Comparison of ENCODE assay signal across 11 mouse cellular contexts in genomic region chr2:157559440-157559839, GRCm38 (mm10). TPM values are rescaled to one million over a fixed set of nuclear protein-coding genes. Genes with fewer than 3 reads are reported as not detected.
A peak's percentile ranks its signal among the peaks of the same experiment; 100 is the strongest.
DNase-seq lines count a peak whose midpoint lies in the region; ATAC-seq lines count a peak whose summit lies in the region.
"Had no signal": no experiment of that assay in that cellular context is flagged by ENCODE, and none has a peak within 500 bp of the region (broad histone marks: within the 10 kb centered on the region; RNA-seq: fewer than 3 reads in every experiment).

No protein-coding gene starts in this region.

- H3K4me2 ChIP-seq in heart, embryonic 16.5 days (ENCODE audit: low read depth, low read length), result peak overlapping the region; percentile 85
- peak overlapping the region; percentile 74 for H3K4me2 ChIP-seq in hindbrain, embryonic 14.5 days (replicated peaks)
- H3K4me2 ChIP-seq in midbrain, embryonic 16.5 days (ENCODE audit: low read length), result peak overlapping the region; percentile 55

- H3K4me3 ChIP-seq in heart, embryonic 16.5 days (ENCODE audit: low read length), result peak overlapping the region; percentile 57
- H3K4me3 ChIP-seq in hindbrain, embryonic 14.5 days (replicated peaks; ENCODE audit: low read length), result peak overlapping the region; percentile 56
- peak overlapping the region; percentile 55 for H3K4me3 ChIP-seq in midbrain, embryonic 16.5 days (ENCODE audit: low read depth, low read length)

- peaks cover 27% of the 10 kb centered on the region for H3K9me3 ChIP-seq in heart, embryonic 16.5 days (replicated peaks; ENCODE audit: control insufficient read depth, low read length)
- H3K9me3 ChIP-seq in hindbrain, embryonic 14.5 days (ENCODE audit: control insufficient read depth, low read length), result peaks cover 42% of the 10 kb centered on the region
- peaks cover 11% of the 10 kb centered on the region for H3K9me3 ChIP-seq in midbrain, embryonic 16.5 days (replicated peaks; ENCODE audit: control insufficient read depth, low read length, poor library complexity, severe bottlenecking)

- H3K27ac ChIP-seq in heart, embryonic 16.5 days (ENCODE audit: low read length), result no peak overlapping the region
- peak overlapping the region; percentile 79 for H3K27ac ChIP-seq in hindbrain, embryonic 14.5 days
- H3K27ac ChIP-seq in midbrain, embryonic 16.5 days (ENCODE audit: low read length), result peak overlapping the region; percentile 91

- H3K4me1 ChIP-seq in heart, embryonic 16.5 days (ENCODE audit: control insufficient read depth, insufficient read depth, low read length), result peaks cover 25% of the 10 kb centered on the region
- peaks cover 12% of the 10 kb centered on the region for H3K4me1 ChIP-seq in hindbrain, embryonic 14.5 days (replicated peaks; ENCODE audit: control insufficient read depth, insufficient read depth, low read length)
- H3K4me1 ChIP-seq in midbrain, embryonic 16.5 days (ENCODE audit: control insufficient read depth, insufficient read depth, low read length), result peaks cover 29% of the 10 kb centered on the region

- no peaks in the 10 kb centered on the region for H3K27me3 ChIP-seq in heart, embryonic 16.5 days (ENCODE audit: control insufficient read depth, insufficient read depth, low read length)
- no peaks in the 10 kb centered on the region for H3K27me3 ChIP-seq in hindbrain, embryonic 14.5 days (ENCODE audit: control insufficient read depth, insufficient read depth, low read length)
- no peaks in the 10 kb centered on the region for H3K27me3 ChIP-seq in midbrain, embryonic 16.5 days (ENCODE audit: control insufficient read depth, insufficient read depth, low read depth, low read length)
- H3K27me3 ChIP-seq: CH12.LX had no signal

- H3K9ac ChIP-seq in heart, embryonic 16.5 days (ENCODE audit: low read length), result peak overlapping the region; percentile 12; the same call in 1 of the 2 replicates
- peak overlapping the region; percentile 99 for H3K9ac ChIP-seq in hindbrain, embryonic 14.5 days
- peak overlapping the region; percentile 60 for H3K9ac ChIP-seq in midbrain, embryonic 16.5 days (ENCODE audit: low read depth, low read length)

- H3K36me3 ChIP-seq in heart, embryonic 16.5 days (ENCODE audit: control insufficient read depth, insufficient read depth), result peaks cover 44% of the 10 kb centered on the region
- H3K36me3 ChIP-seq in hindbrain, embryonic 14.5 days (replicated peaks; ENCODE audit: control insufficient read depth, insufficient read depth), result peaks cover 54% of the 10 kb centered on the region
- peaks cover 58% of the 10 kb centered on the region for H3K36me3 ChIP-seq in midbrain, embryonic 16.5 days (ENCODE audit: control insufficient read depth, insufficient read depth, low read length)

- no peak for DNase-seq in heart, postnatal 4 days
- peak; percentile 67 for DNase-seq in embryo, embryonic 10 days (ENCODE audit: low spot score)
- no peak for DNase-seq in hindbrain, embryonic 14.5 days (ENCODE audit: low spot score)
- no peak for DNase-seq in layer of hippocampus, postnatal 25 days (ENCODE audit: extremely low spot score in 1 of 2, low spot score in 1 of 2)
- no peak for DNase-seq in adrenal gland, postnatal 25 days
- DNase-seq in adrenal gland, postnatal 10 days, result no peak
- DNase-seq: thymus, adult 18-20 months had no signal

- 52% methylated on average over 19 of the region's 19 CpGs for WGBS in heart, embryonic 16.5 days
- 49% methylated on average over 19 of the region's 19 CpGs for WGBS in hindbrain, embryonic 14.5 days
- 52% methylated on average over 19 of the region's 19 CpGs for WGBS in midbrain, embryonic 16.5 days

- ATAC-seq in heart, embryonic 16.5 days (replicated peaks; ENCODE audit: extremely low read depth, insufficient read depth, low FRiP score), result no peak
- ATAC-seq in hindbrain, embryonic 14.5 days (ENCODE audit: low FRiP score), result no peak
- ATAC-seq in midbrain, embryonic 16.5 days, result no peak

RNA-seq across cellular contexts. Expression of gene Nnat, which starts 0.4 kb away (rescaled TPM):
- 41.5 and 80.2 TPM in 2 replicates for polyA plus RNA-seq in heart, embryonic 16.5 days (2015; fragmentation: Nextera tagmentation; extraction: Ambion mirVana)
- total RNA-seq in heart, postnatal 4 days (2021), result 10 to 100 TPM in 1 of 2 experiments, 1 to 10 TPM in 1; 8.9 to 13.2 TPM
- polyA plus RNA-seq in hindbrain, embryonic 14.5 days (2014; fragmentation: Nextera tagmentation; extraction: Ambion mirVana), result 4,569 and 4,588 TPM in 2 replicates
- polyA plus RNA-seq in midbrain, embryonic 16.5 days (2015; fragmentation: Nextera tagmentation; extraction: Ambion mirVana), result 9,243 and 10,143 TPM in 2 replicates
- total RNA-seq in layer of hippocampus, postnatal 25 days (2021), result 100 to 1,000 TPM; 534 to 747 TPM
- 71.3 and 91.2 TPM in 2 replicates for total RNA-seq in adrenal gland, postnatal 25 days (2021)
- total RNA-seq in adrenal gland, postnatal 10 days (2021), result 100 to 1,000 TPM; 184 to 187 TPM
- total RNA-seq: liver, adult 2 months had no signal
- polyA plus RNA-seq: liver, adult 2 months had no signal

RNA-seq across cellular contexts. Expression of gene Blcap, which starts 11.6 kb away (rescaled TPM):
- polyA plus RNA-seq in heart, embryonic 16.5 days (2015; fragmentation: Nextera tagmentation; extraction: Ambion mirVana), result 45.4 and 46.7 TPM in 2 replicates
- total RNA-seq in heart, postnatal 4 days (2021), result 10 to 100 TPM; 71.5 to 76.9 TPM
- 285 and 323 TPM in 2 replicates for polyA plus RNA-seq in hindbrain, embryonic 14.5 days (2014; fragmentation: Nextera tagmentation; extraction: Ambion mirVana)
- polyA plus RNA-seq in midbrain, embryonic 16.5 days (2015; fragmentation: Nextera tagmentation; extraction: Ambion mirVana), result 357 and 363 TPM in 2 replicates
- total RNA-seq in layer of hippocampus, postnatal 25 days (2021), result 100 to 1,000 TPM; 122 to 130 TPM
- 61.5 and 82.8 TPM in 2 replicates for total RNA-seq in adrenal gland, postnatal 25 days (2021)
- total RNA-seq in adrenal gland, postnatal 10 days (2021), result 10 to 100 TPM; 79.7 to 99.3 TPM

Comparison
In these comparisons a context has a peak if more than half of its experiments do, and no peak if none do; other contexts are left out.
1. H3K9ac ChIP-seq: peak in every context shown above with its lines; median percentile 99 in hindbrain, embryonic 14.5 days; 60 in midbrain, embryonic 16.5 days; 12 in heart, embryonic 16.5 days.